Mouse (Mus musculus) limb, embryonic 11.5 days (tissue): ENCODE measurements at regions not wholly inside any gene's neighbourhood (a gene's known extent, or its start where the extent isn't known, plus 50 kb on each side); places are given as distances from the start of the nearest gene placed in this dataset.

ENCODE experiments used
- ATAC-seq: fragments of 200-750 bp; cut with Nextera tagmentation; 2 replicates; pipeline ENCODE4 v1.8.0; 2017; ENCODE audit warnings: low read depth; ENCODE audit not compliant: insufficient number of reproducible peaks, low FRiP score, low TSS enrichment
- DNase-seq: peaks from one replicate; pipeline ENCODE4 v3.0.0-alpha.2; 2015; ENCODE audit warnings: low spot score
- H3K27ac ChIP-seq: fragments of 300-500 bp; sonication (generic); replicated peaks from 2 replicates; pipeline ENCODE4 v1.5.1; 2014; ENCODE audit warnings: low read depth, mild to moderate bottlenecking, low read length
- H3K27me3 ChIP-seq: fragments of 300-500 bp; sonication (generic); 2 replicates; pipeline ENCODE4 v1.6.1; 2014; ENCODE audit warnings: mild to moderate bottlenecking, low read length, mixed read lengths; ENCODE audit not compliant: control insufficient read depth, insufficient read depth
- H3K36me3 ChIP-seq: fragments of 300-500 bp; sonication (generic); 2 replicates; pipeline ENCODE4 v1.6.1; 2014; ENCODE audit warnings: mild to moderate bottlenecking, low read length, moderate library complexity, mixed read lengths; ENCODE audit not compliant: control insufficient read depth, insufficient read depth
- H3K4me1 ChIP-seq: fragments of 300-500 bp; sonication (generic); 2 replicates; pipeline ENCODE4 v1.6.1; 2014; ENCODE audit warnings: low read length, mixed read lengths; ENCODE audit not compliant: control insufficient read depth, insufficient read depth
- H3K4me2 ChIP-seq: fragments of 300-500 bp; sonication (generic); 2 replicates; pipeline ENCODE4 v1.6.1; 2014; ENCODE audit warnings: low read depth, mild to moderate bottlenecking, moderate library complexity; ENCODE audit not compliant: severe bottlenecking
- H3K4me3 ChIP-seq: fragments of 300-500 bp; sonication (generic); 2 replicates; pipeline ENCODE4 v1.5.1; 2014; ENCODE audit warnings: low read depth, low read length
- H3K9ac ChIP-seq: fragments of 300-500 bp; sonication (generic); 2 replicates; pipeline ENCODE4 v1.6.1; 2014; ENCODE audit warnings: mild to moderate bottlenecking, low read length
- H3K9me3 ChIP-seq: fragments of 300-500 bp; sonication (generic); 2 replicates; pipeline ENCODE4 v1.6.1; 2016; ENCODE audit warnings: low read length; ENCODE audit not compliant: control insufficient read depth
- WGBS: fragments of 180-500 bp; shearing (Covaris S2); extraction: QIAGEN DNeasy Blood & Tissue Kit; methylation state at CpG from one replicate; pipeline ENCODE4 v1.1.7; 2014; 5-methylcytosine and 5-hydroxymethylcytosine counted together

- H3K4me1 ChIP-seq: no peaks in the 10 kb centered on the region
- no peak for ATAC-seq
- no peak for DNase-seq
- no peaks in the 10 kb centered on the region for H3K27me3 ChIP-seq
- no peaks in the 10 kb centered on the region for H3K36me3 ChIP-seq
- H3K9me3 ChIP-seq: no peaks in the 10 kb centered on the region
- H3K9ac ChIP-seq: no peak overlapping the region
- WGBS: 40% methylated on average over 10 of the region's 10 CpGs
- H3K4me3 ChIP-seq: no peak overlapping the region
- no peak overlapping the region for H3K27ac ChIP-seq
- H3K4me2 ChIP-seq: no peak overlapping the region
Observed at GRCm38 (mm10) chr2:131748791-131749190, 110.8 kb downstream of the Erv3 start.

GRCm38 (mm10) chr2:131747707-131748106, 111.8 kb downstream of the Erv3 start:
- no peak for ATAC-seq
- Histone ChIP-seq H3K36me3 (no peaks in the 10 kb centered on the region), H3K9me3 (no peaks in the 10 kb centered on the region), H3K27me3 (no peaks in the 10 kb centered on the region), H3K4me1 (no peaks in the 10 kb centered on the region), H3K27ac (no peak overlapping the region), H3K9ac (no peak overlapping the region), H3K4me3 (no peak overlapping the region), H3K4me2 (no peak overlapping the region)
- 82% methylated on average over 4 of the region's 4 CpGs for WGBS
- no peak for DNase-seq

GRCm38 (mm10) chr2:131745381-131745895, 114.1 kb downstream of the Erv3 start:
- Histone ChIP-seq H3K27ac (no peak overlapping the region), H3K27me3 (no peaks in the 10 kb centered on the region), H3K4me2 (no peak overlapping the region), H3K36me3 (no peaks in the 10 kb centered on the region), H3K9me3 (no peaks in the 10 kb centered on the region), H3K9ac (no peak overlapping the region), H3K4me1 (no peaks in the 10 kb centered on the region), H3K4me3 (no peak overlapping the region)
- no peak for ATAC-seq
- WGBS: 91% methylated on average over 5 of the region's 5 CpGs
- no peak for DNase-seq

- DNase-seq (no peak), ATAC-seq (no peak)
- no peaks in the 10 kb centered on the region for H3K27me3 ChIP-seq
- H3K36me3 ChIP-seq: no peaks in the 10 kb centered on the region
- no peaks in the 10 kb centered on the region for H3K9me3 ChIP-seq
- no peak overlapping the region for H3K4me2 ChIP-seq
- H3K4me3 ChIP-seq: no peak overlapping the region
- no peak overlapping the region for H3K9ac ChIP-seq
- 85% methylated on average over 9 of the region's 9 CpGs for WGBS
- H3K27ac ChIP-seq: no peak overlapping the region
- no peaks in the 10 kb centered on the region for H3K4me1 ChIP-seq
Observed at GRCm38 (mm10) chr2:131744957-131745356, 114.6 kb downstream of the Erv3 start.

GRCm38 (mm10) chr2:131740456-131740855, 119.1 kb downstream of the Erv3 start:
- DNase-seq (no peak), ATAC-seq (no peak)
- Histone ChIP-seq H3K27me3 (no peaks in the 10 kb centered on the region), H3K9me3 (no peaks in the 10 kb centered on the region), H3K27ac (no peak overlapping the region), H3K9ac (no peak overlapping the region), H3K36me3 (no peaks in the 10 kb centered on the region), H3K4me2 (no peak overlapping the region), H3K4me3 (no peak overlapping the region), H3K4me1 (no peaks in the 10 kb centered on the region)
- WGBS: 86% methylated on average over 5 of the region's 5 CpGs

- Histone ChIP-seq H3K27ac (no peak overlapping the region), H3K9me3 (no peaks in the 10 kb centered on the region), H3K27me3 (no peaks in the 10 kb centered on the region), H3K4me3 (no peak overlapping the region), H3K36me3 (no peaks in the 10 kb centered on the region), H3K4me2 (no peak overlapping the region), H3K4me1 (no peaks in the 10 kb centered on the region), H3K9ac (no peak overlapping the region)
- ATAC-seq (no peak), DNase-seq (no peak)
- WGBS: 76% methylated on average over 4 of the region's 4 CpGs
Observed at GRCm38 (mm10) chr2:131739022-131739421, 120.5 kb downstream of the Erv3 start.

GRCm38 (mm10) chr2:131734740-131735378, 124.7 kb downstream of the Erv3 start:
- DNase-seq (no peak), ATAC-seq (no peak)
- no peaks in the 10 kb centered on the region for H3K27me3 ChIP-seq
- no peaks in the 10 kb centered on the region for H3K36me3 ChIP-seq
- H3K4me3 ChIP-seq: no peak overlapping the region
- no peak overlapping the region for H3K4me2 ChIP-seq
- WGBS: 91% methylated on average over 6 of the region's 6 CpGs
- no peaks in the 10 kb centered on the region for H3K4me1 ChIP-seq
- H3K27ac ChIP-seq: no peak overlapping the region
- H3K9ac ChIP-seq: no peak overlapping the region
- no peaks in the 10 kb centered on the region for H3K9me3 ChIP-seq

GRCm38 (mm10) chr2:131726533-131726932, 133.0 kb downstream of the Erv3 start:
- Histone ChIP-seq H3K4me1 (no peaks in the 10 kb centered on the region), H3K27ac (no peak overlapping the region), H3K27me3 (no peaks in the 10 kb centered on the region), H3K9ac (no peak overlapping the region), H3K36me3 (no peaks in the 10 kb centered on the region), H3K4me2 (no peak overlapping the region), H3K9me3 (peaks cover 4% of the 10 kb centered on the region; the same call in 1 of the 2 replicates), H3K4me3 (no peak overlapping the region)
- no peak for DNase-seq
- no peak for ATAC-seq
- 76% methylated on average over 3 of the region's 3 CpGs for WGBS
